Mouse (Mus musculus): ENCODE measurements around the gene Psmb3.
"Not testable (repeated sequence)": the region's sequence is repeated elsewhere in the genome, so short reads cannot be mapped to it uniquely, and the experiment has no call there.

Gene Psmb3

DNA sequence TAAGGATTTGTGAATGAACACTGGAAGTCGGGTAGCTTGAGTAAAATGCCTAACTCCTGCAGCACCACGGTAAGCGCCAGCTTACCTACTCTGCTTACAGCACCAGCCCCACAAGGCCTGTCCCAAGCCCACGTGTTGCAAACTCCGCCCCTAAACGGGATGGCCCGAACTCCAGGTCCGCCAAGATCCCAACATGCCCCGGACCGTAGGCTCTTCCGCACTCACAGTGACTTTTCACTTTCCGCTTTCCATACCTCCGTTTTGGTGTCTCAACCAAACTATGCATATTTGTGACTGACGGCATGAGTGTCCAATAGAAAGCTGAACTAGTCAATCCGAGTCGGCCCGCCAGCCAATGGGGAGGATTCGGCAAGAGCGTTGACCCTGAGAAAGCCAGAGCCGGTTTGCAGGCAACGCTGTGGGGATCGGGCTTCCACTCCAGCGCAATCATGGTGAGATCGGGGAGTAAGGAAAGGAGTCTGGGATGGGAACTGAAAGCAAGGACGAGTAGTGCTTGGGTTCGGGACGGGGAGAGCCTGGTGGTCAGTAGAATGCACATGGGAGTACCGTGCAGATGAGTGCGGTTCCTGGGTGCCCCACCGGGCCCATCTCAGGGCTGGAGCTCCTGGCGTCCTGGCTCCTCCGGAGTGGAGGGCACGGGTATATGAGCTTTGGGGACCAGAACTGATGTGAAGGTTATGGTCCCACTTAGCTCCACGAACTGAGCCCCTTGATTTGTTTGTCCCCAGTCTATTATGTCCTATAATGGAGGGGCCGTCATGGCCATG lies at the start of gene Psmb3:
TSS of gene Psmb3 (plus strand) at position 361 of the 788 bp plus-strand sequence.
- DNase-seq (ENCODE audit: low spot score in 2 of 2) = peak; percentile 100

DNA sequence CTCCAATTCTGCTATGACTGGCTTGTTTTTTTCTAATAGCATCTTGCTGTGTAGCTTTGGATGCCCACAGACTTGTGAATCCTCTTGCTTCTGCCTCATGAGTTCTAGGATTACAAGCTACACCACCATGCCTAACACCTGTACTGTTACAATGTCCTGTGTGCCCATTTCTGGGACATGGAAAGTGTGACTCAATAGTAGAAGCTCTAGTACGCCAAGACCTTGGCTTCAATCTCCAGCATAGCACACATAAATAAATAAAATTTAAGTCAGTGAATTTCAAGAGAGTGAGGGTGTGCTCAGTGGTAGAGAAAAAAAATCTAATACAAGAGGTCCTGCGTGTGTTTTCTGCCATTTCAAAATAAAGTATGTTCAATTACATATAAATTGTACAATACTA lies 49.0 kb upstream of the Psmb3 start:
- DNase-seq (ENCODE audit: low spot score in 2 of 2) = no peak

GRCm38 (mm10) chr11:97656269-97656971 lies 46.8 kb upstream of the Psmb3 start:
- no peak for DNase-seq (ENCODE audit: low spot score in 2 of 2)

GRCm38 (mm10) chr11:97657184-97657945 lies 45.8 kb upstream of the Psmb3 start:
- no peak for DNase-seq (ENCODE audit: low spot score in 2 of 2)

DNA sequence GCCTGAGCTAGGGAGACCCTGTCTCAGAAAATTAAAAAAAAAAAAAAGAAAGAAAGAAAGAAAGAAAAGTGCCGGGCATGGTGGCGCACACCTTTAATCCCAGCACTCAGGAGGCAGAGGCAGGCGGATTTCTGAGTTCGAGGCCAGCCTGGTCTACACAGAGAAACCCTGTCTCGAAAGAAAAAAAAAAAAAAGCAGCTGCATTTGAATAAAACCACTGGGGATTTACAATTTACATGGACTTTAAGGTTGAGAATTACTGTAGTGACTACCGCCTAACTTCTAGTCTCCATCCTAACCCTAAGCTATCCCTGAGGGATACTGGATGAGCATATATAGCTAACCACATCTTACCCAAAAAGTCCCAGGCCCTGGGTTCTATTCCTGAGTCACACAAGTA lies 45.2 kb upstream of the Psmb3 start:
- DNase-seq (ENCODE audit: low spot score in 2 of 2) = not testable (repeated sequence)

DNA sequence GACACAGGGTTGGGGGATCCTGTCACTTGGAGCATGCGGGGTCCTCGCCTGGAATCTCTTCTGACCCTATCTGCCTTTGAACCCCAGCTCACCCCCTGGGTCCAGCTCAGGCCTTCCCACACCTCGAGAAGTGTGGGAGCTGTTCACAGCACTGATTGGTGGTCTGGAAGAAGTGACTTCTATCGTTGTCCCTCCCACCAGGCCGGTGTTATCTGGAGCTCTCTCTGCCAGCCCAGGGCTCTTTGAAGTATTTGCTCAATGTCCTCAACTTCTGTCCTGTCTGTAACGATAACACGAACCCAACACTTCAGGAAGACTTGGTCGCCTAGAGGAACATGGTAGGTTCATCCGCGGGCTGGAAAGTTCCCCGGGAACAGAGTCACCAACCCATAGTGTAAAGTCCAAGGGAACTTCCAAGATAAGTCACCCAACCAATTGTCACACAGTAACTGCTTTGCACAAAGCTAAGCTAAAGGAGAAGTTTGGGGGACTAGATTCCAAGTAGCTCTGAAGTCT lies 44.4 kb upstream of the Psmb3 start:
- DNase-seq (ENCODE audit: low spot score in 2 of 2) = no peak

GRCm38 (mm10) chr11:97659267-97659989 lies 43.8 kb upstream of the Psmb3 start:
- no peak for DNase-seq (ENCODE audit: low spot score in 2 of 2)

DNA sequence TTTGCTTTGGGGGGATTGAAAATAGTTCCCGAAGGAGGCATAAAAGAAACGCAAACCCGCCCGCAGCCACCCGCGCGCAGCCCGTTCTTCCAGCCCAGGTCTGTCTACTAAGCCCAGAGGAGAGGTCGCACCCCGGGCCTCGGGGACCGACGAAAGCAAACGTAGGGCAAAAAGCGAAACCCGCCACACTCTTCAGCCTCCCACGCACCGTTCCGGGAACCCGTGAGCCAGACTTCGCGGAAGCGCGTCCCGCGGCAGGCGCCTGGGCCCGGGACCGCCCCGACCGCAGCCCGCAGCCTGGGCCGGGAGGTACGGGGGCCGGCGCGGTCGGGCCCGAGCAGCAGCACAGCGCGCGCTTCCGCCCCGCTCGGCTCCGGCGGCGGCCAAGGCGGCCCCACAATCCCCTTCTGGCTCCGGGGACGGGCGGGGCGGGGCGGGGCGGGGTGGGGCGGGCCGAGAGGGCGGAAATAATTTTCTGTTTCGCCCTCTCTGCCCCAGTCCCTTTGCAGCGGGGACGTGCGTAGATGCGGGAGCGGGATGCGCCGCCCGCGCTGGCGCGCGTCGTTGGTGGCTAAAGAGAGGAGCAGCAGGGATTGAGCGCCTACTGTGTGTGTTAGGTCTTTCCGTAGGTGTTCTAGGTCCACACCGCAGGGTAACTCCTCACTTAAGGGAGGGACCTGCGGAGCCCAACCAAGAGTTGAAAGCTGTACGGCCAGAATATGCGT lies 43.0 kb upstream of the Psmb3 start:
- DNase-seq (ENCODE audit: low spot score in 2 of 2) = peak; percentile 74 to 80

DNA sequence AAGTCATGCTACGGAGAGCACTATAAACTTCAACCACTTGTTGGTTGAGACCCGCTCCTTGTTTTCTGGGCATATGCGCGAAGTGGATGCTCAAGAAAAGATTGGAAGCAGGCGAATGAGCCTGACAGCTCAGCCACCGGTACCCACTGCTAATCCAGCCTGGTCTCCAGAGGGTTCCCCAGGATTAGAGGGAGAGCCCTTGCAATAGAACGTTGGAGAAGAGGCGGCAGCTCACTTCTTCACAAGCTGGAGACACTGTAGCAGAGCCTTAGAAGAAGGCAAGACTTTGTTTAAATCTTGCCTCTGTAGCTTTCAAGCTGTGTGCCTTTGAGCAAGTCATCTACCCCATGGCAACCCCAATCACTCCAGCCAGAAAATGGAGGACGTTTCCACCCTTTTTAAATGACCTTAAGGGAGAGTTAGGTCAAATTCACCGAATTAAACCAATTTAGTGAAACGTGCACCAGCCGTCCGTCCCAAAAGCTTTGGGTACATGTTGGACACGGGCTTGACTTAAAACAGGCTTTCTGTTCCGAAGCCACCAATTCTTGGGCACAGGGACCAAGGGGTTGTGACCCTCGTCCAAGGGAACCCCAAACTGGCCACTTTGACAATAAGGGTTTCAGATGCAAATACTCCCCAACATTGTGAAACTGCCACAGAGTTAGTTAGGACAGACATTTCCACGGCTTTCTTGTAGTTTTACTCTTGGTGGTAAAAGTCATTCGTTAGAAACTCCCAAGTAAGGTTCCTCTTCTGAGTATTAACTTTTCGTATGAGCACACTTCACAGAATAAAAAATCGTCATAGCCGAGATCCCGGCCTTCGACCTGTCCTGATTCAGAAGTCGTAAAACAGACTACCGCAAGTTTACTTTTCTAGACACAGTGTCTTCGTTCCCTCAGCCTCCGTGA lies 42.2 kb upstream of the Psmb3 start:
- DNase-seq (ENCODE audit: low spot score in 2 of 2) = no peak

- DNase-seq (ENCODE audit: low spot score in 2 of 2) = no peak
These were observed 41.5 kb upstream of the Psmb3 start for GRCm38 (mm10) chr11:97661648-97662133.

DNA sequence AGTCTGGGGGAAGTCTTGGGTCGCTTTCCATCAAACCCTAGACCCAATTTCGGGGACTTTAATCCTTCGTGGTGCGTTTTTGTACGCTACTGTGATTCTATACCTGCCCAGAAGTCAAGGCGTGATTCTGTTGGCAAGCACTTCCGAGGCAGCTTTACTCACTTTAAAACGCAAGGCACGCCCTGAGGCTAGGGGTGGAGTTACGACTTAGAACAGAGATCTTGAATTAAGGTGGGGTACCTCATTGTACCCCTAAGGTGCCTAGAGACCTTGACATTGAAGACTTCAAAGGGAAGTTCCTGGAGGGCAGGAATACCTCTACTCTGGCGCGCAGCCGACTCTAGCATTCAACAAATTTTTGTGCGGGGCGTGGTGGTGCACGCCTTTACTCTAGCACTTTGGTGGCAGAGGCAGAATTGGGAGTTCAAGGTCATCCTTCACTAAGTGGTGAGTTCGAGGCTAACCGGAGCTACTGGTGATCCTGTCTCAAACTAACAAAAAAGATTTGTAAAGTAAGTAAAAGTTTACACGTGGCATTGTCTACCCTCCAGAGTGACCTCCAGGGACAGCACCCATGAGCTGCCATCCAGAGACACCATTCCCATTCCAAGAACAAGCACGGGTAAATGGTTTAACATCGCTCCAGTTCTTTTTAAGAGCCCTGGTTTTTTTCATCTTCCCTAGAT lies 40.8 kb upstream of the Psmb3 start:
- DNase-seq (ENCODE audit: low spot score in 2 of 2) = no peak

DNA sequence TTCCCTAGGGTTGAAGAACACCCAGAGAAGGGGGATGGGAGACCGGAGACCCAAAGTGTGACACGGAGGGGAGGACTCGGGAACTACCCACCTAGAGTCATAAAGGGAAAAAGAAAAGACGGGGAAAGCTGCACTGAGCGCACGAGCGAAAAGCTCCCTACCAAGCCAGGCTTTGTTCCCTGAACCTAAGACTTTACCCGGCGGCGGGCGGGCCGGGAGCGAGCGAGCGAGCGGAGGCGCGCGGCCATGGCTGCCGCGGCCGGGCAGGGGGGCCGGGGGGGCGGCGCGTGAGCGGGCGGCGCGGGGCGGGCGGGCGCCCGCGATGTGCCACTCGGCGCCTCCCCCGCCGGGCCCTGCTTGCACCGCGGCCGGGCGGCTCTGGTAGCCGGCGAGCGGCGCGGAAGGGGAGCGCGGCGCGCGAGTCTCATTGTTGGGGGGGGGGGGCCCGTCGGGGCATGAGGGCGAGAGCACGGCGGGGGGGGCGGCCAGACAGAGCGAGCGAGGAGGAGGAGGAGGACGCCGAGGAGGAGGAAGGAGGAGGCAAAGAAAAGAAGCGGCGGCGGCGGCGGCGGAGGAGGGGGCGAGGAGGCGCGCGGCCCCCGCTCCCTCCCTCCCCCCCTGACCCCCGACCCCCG lies 40.2 kb upstream of the Psmb3 start, which contains the start of gene Mllt6:
TSS of gene Mllt6 (plus strand) at position 522 of the 635 bp plus-strand sequence.
- DNase-seq (ENCODE audit: low spot score in 2 of 2) = peak; percentile 80 to 86

DNA sequence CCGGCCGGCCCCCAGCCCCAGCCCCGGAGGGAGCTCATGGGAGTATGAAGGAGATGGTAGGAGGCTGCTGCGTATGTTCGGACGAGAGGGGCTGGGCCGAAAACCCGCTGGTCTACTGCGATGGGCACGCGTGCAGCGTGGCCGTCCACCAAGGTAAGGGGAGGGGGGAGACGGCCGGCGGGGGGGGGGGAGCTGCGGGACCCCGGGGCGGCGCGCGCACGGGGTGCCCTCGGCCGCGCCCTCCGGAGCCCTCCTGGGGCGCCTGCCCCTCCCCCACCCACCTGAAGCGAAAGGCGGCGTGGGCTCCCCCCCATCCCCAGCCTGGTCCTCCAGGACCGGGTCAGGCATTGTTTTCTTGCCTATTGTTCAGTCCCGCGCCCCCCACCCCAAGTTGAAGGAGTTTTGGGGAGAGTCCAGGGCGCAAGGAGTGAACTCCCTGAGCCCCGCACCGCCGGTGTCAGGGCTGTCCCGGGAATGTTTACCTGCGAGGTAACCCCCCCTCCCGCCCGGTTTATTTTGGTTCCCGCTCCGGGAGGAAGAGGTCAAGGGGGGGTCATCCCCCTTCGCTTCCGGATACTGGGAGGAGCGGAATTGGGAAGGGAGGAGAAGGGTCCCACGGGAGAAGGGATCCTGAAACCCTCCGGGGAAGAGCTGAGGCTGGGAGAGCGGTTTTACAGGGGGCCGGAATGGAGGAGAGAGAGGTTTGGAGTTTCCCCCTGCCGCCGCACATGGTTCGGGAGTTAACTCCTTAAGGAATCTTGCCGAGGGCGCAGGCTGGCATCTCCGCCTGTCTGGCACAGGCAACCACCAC lies 39.5 kb upstream of the Psmb3 start:
- DNase-seq (ENCODE audit: low spot score in 2 of 2) = no peak

DNA sequence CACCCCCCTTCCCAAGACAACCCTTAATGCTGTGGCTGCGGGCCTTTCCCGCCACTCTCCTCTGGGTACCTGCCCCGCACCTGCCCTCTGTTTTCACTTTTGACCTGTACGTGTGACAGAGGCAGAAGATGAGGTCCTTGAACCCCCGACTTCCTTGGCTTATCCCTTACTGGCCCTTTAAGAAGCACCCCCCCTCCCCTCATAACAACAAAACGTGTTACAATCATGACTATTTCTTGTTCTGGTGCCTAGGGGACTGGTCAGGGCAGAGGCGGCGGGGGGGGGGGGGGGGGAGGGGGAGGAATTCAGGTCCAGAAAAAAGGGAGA lies 38.9 kb upstream of the Psmb3 start:
- DNase-seq (ENCODE audit: low spot score in 2 of 2) = no peak

DNA sequence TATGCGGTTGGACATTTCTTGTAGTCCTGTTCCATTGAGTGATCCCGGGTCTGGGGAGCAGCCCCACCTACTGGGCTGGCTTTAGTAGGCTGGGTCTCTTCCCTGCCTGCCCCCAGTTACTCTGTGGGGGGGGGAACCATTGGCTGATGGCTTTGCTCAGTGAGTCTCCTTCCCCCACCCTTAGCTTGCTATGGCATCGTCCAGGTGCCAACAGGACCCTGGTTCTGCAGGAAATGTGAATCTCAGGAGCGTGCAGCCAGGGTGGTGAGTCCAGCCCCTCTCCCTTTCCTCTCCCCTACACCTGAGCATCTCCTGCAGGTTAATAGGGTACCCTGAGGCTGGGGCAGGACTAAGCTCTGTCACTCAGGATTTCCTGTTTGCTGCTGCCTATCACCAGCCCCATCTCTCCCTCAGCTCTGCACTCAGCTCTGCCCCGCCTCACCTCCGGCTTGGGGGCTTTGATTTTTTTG lies 38.4 kb upstream of the Psmb3 start:
- DNase-seq (ENCODE audit: low spot score in 2 of 2) = no peak

DNA sequence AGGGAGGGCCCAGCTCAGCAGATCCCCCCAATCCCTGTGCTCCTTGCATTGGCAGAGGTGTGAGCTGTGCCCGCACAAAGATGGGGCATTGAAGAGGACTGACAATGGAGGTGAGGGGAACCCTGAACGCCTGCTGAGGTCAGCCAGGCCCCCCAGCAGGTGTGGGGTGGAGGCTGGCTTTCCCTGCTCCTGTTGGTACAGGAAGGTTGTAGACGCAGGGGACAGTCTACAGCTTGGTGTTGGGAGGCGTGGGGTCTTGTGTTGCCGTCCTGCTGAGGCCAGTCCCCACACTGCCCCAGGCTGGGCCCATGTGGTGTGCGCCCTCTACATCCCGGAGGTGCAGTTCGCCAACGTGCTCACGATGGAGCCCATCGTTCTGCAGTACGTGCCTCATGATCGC lies 37.8 kb upstream of the Psmb3 start:
- no peak for DNase-seq (ENCODE audit: low spot score in 2 of 2)

GRCm38 (mm10) chr11:97666221-97666620 lies 37.0 kb upstream of the Psmb3 start:
- DNase-seq (ENCODE audit: low spot score in 2 of 2) = no peak

DNA sequence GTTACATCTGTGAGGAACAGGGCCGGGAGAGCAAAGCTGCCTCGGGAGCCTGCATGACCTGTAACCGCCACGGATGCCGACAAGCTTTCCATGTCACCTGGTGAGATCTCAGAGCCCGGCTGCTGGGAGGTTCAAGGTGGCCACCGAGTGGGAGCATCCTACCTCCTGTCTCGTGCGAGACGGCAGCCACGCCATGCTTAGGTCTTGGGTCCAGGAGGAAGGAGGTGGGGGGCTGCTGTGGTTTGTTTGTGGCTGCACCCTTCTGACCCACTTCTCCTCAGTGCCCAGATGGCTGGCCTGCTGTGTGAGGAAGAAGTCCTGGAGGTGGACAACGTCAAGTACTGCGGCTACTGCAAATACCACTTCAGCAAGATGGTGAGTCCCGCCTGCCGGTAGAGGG lies 36.4 kb upstream of the Psmb3 start:
- DNase-seq (ENCODE audit: low spot score in 2 of 2) = peak in 1 of 2 experiments; percentile 32

Data from right cerebral cortex, postnatal 10 days (tissue).